Mouse (Mus musculus): Measurements from ENCODE around the gene Rdh16. TPM values are rescaled to one million over a fixed set of nuclear protein-coding genes. Genes with fewer than 3 reads are reported as not detected.

Rdh16 gene
- polyA plus RNA-seq, 2 experiments = not detected

DNA sequence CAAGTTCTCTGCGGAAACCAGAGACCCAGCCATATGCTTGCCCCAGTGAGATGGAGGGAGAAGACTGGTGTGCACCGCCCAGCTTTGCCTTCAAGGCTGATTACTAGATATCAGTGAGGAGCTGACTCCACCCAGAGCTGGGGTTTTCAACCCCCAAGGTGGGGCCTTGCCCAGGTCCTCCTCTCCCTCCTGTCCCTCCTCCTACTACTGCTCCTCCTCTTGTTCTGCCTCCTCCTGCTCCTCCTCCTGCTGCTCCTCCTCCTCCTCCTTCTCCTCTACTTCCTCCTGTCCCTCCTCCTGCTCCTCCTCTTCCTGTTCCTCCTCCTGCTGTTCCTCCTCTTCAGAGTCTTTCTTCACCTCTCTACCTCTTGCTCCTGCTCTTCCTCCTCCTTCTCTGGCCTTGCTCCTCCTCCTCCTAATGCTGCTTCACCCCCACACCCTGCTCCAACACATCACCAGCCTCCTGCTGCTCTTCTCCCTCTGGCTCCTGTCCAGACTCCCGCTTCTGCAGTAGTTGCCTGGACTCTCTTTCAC, 78.3 kb downstream of the Rdh16 start:
- no peak for DNase-seq (ENCODE audit: low read depth in 3 of 3, low spot score in 3 of 3)
- Histone ChIP-seq H3K27me3 (ENCODE audit: control insufficient read depth, insufficient read depth, low read length) (no peaks in the 10 kb centered on the region), H3K27ac (no peak overlapping the region), H3K9ac (replicated peaks) (no peak overlapping the region), H3K4me3 (ENCODE audit: insufficient read depth in 1 of 2, low read depth in 2 of 2, low read length in 2 of 2) (no peak overlapping the region), H3K4me2 (ENCODE audit: low read depth) (no peak overlapping the region), H3K4me1 (replicated peaks; ENCODE audit: control insufficient read depth in 2 of 2, insufficient read depth in 2 of 2, low read length in 1 of 2) (peaks cover 8 to 18% of the 10 kb centered on the region in 2 experiments), H3K9me3 (ENCODE audit: control insufficient read depth, low read length) (no peaks in the 10 kb centered on the region), H3K36me3 (replicated peaks; ENCODE audit: control insufficient read depth, insufficient read depth, low read depth) (no peaks in the 10 kb centered on the region)
- WGBS (ENCODE audit: insufficient replicate concordance) = 37% methylated on average over 3 of the region's 3 CpGs
- TF ChIP-seq CTCF (IDR thresholded peaks at IDR 0.05; ENCODE audit: low read depth) (no peak), EP300 (IDR thresholded peaks at IDR 0.05; ENCODE audit: low read depth) (no peak)
- peak; percentile 61 for ATAC-seq (ENCODE audit: insufficient read depth)

DNA sequence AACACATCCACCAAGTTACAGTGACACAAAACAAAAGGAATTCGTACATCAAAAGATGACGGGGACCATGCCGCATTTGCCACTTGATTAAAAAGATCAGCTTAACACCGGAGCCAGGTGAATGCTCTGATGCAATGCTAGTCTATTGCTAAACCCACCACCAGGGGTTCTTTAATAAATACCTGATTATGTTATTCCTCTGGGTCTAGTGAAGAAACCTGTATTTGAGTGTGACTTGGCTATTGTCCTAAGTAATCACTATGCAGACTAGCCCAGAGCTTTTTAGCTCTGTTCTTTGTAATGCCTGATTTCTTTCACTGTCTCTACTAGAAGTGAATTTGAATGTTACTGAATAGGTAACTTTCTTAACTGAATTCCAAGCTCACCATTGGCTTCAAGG, 80.1 kb downstream of the Rdh16 start:
- H3K4me3 ChIP-seq (ENCODE audit: insufficient read depth in 1 of 2, low read depth in 2 of 2, low read length in 2 of 2) = no peak overlapping the region
- H3K36me3 ChIP-seq (replicated peaks; ENCODE audit: control insufficient read depth, insufficient read depth, low read depth) = no peaks in the 10 kb centered on the region
- no peak overlapping the region for H3K9ac ChIP-seq (replicated peaks)
- TF ChIP-seq EP300 (IDR thresholded peaks at IDR 0.05; ENCODE audit: low read depth) = no peak
- no peak for TF ChIP-seq CTCF (IDR thresholded peaks at IDR 0.05; ENCODE audit: low read depth)
- ATAC-seq (ENCODE audit: insufficient read depth) = no peak
- DNase-seq (ENCODE audit: low read depth in 3 of 3, low spot score in 3 of 3) = no peak
- WGBS (ENCODE audit: insufficient replicate concordance) = 82% methylated on average over 4 of the region's 4 CpGs
- peaks cover 8 to 18% of the 10 kb centered on the region in 2 experiments for H3K4me1 ChIP-seq (replicated peaks; ENCODE audit: control insufficient read depth in 2 of 2, insufficient read depth in 2 of 2, low read length in 1 of 2)
- H3K9me3 ChIP-seq (ENCODE audit: control insufficient read depth, low read length) = no peaks in the 10 kb centered on the region
- H3K4me2 ChIP-seq (ENCODE audit: low read depth) = no peak overlapping the region
- no peak overlapping the region for H3K27ac ChIP-seq
- H3K27me3 ChIP-seq (ENCODE audit: control insufficient read depth, insufficient read depth, low read length) = no peaks in the 10 kb centered on the region

DNA sequence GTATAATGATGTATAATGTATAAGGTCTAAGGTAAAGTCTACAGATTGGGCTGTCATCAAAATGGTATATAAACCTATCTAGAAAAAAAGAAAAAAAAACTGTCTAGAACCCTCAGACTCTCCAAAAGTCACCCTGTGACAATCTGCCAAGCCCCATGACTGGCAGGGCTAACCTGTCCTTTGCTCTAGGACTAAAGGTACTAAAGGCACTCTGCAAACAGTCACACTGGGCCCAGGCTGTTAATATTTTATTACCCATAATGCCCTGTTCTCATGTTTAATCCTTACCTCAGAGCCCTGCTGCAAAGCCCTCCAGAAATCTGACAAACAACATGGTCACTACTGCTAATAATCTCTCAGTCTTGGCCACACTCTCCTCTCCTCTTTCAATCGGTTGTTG, 85.6 kb downstream of the Rdh16 start:
- DNase-seq (ENCODE audit: low read depth in 3 of 3, low spot score in 3 of 3) (no peak), ATAC-seq (ENCODE audit: insufficient read depth) (no peak)
- TF ChIP-seq EP300 (IDR thresholded peaks at IDR 0.05; ENCODE audit: low read depth) (no peak), CTCF (IDR thresholded peaks at IDR 0.05; ENCODE audit: low read depth) (no peak)
- no peak overlapping the region for H3K27ac ChIP-seq
- no peak overlapping the region for H3K4me3 ChIP-seq (ENCODE audit: insufficient read depth in 1 of 2, low read depth in 2 of 2, low read length in 2 of 2)
- H3K9me3 ChIP-seq (ENCODE audit: control insufficient read depth, low read length) = no peaks in the 10 kb centered on the region
- no peak overlapping the region for H3K4me2 ChIP-seq (ENCODE audit: low read depth)
- 37% methylated on average over 1 of the region's 1 CpGs for WGBS (ENCODE audit: insufficient replicate concordance)
- no peaks in the 10 kb centered on the region for H3K36me3 ChIP-seq (replicated peaks; ENCODE audit: control insufficient read depth, insufficient read depth, low read depth)
- H3K4me1 ChIP-seq (replicated peaks; ENCODE audit: control insufficient read depth in 2 of 2, insufficient read depth in 2 of 2, low read length in 1 of 2) = 0 out of 4 replicates have a peak, but pooled peaks cover 0 to 3% of the 10 kb centered on the region in 2 experiments
- no peak overlapping the region for H3K9ac ChIP-seq (replicated peaks)
- no peaks in the 10 kb centered on the region for H3K27me3 ChIP-seq (ENCODE audit: control insufficient read depth, insufficient read depth, low read length)

DNA sequence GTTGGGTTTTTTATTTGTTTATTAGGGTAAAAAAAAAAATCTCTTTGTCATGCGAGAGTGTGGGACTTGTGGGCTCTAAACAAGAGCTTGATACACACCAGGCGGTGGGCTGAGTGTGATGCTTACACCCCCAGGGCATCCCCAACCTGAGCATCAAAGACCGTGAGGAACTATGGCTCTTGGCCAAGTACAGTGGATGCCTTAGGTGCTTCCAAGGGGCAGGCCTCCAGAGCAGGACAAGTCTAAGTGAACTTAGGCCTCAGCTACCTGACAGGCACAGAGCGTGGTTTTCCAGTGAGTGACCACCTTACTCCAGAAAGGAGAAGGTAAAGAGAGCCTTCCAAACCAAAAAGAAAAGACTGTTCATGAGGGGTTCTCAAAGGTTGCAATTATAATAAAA, 86.0 kb downstream of the Rdh16 start:
- Histone ChIP-seq H3K27me3 (ENCODE audit: control insufficient read depth, insufficient read depth, low read length) (no peaks in the 10 kb centered on the region), H3K9ac (replicated peaks) (no peak overlapping the region), H3K27ac (no peak overlapping the region), H3K4me3 (ENCODE audit: insufficient read depth in 1 of 2, low read depth in 2 of 2, low read length in 2 of 2) (no peak overlapping the region), H3K4me1 (replicated peaks; ENCODE audit: control insufficient read depth in 2 of 2, insufficient read depth in 2 of 2, low read length in 1 of 2) (0 out of 4 replicates have a peak, but pooled peaks cover 0 to 3% of the 10 kb centered on the region in 2 experiments), H3K9me3 (ENCODE audit: control insufficient read depth, low read length) (no peaks in the 10 kb centered on the region), H3K4me2 (ENCODE audit: low read depth) (no peak overlapping the region), H3K36me3 (replicated peaks; ENCODE audit: control insufficient read depth, insufficient read depth, low read depth) (no peaks in the 10 kb centered on the region)
- DNase-seq (ENCODE audit: low read depth in 3 of 3, low spot score in 3 of 3) = no peak
- no peak for ATAC-seq (ENCODE audit: insufficient read depth)
- WGBS (ENCODE audit: insufficient replicate concordance) = 56% methylated on average over 4 of the region's 4 CpGs
- no peak for TF ChIP-seq EP300 (IDR thresholded peaks at IDR 0.05; ENCODE audit: low read depth)
- TF ChIP-seq CTCF (IDR thresholded peaks at IDR 0.05; ENCODE audit: low read depth) = no peak

DNA sequence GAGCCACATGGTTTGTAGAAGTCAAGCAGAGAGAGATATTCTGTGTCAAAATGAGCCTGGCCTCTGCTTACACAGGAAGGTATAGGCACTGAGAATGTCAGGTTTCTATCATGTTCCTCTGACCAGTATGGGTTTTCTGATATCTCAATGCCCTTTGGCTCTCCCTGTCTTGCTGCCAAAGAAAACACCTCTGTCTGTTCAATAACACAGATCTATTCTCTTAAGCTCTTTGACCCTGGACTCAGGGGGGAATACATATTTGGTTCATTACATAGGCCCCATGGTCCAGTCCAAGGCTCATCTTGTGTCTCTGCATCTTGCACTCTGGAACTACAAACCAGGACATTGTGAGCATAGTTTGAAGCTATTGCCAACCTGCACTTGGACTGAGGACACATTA, 87.7 kb downstream of the Rdh16 start, which contains the start of gene Rdh7:
Gene Rdh7 (minus strand): TSS at position 213 of the 400 bp plus-strand sequence.
- Histone ChIP-seq H3K4me2 (ENCODE audit: low read depth) (no peak within 1 kb of the TSS), H3K4me1 (replicated peaks; ENCODE audit: control insufficient read depth in 2 of 2, insufficient read depth in 2 of 2, low read length in 1 of 2) (0 out of 4 replicates have a peak, but pooled peaks cover 0 to 3% of the 10 kb centered on the region in 2 experiments), H3K27ac (no peak within 1 kb of the TSS), H3K9me3 (ENCODE audit: control insufficient read depth, low read length) (no peaks in the 10 kb centered on the region), H3K36me3 (replicated peaks; ENCODE audit: control insufficient read depth, insufficient read depth, low read depth) (no peaks in the 10 kb centered on the region), H3K27me3 (ENCODE audit: control insufficient read depth, insufficient read depth, low read length) (no peaks in the 10 kb centered on the region), H3K9ac (replicated peaks) (no peak within 1 kb of the TSS), H3K4me3 (ENCODE audit: insufficient read depth in 1 of 2, low read depth in 2 of 2, low read length in 2 of 2) (no peak within 1 kb of the TSS)
- DNase-seq (ENCODE audit: low read depth in 3 of 3, low spot score in 3 of 3) (no peak), ATAC-seq (ENCODE audit: insufficient read depth) (no peak)
- no peak for TF ChIP-seq EP300 (IDR thresholded peaks at IDR 0.05; ENCODE audit: low read depth)
- no peak for TF ChIP-seq CTCF (IDR thresholded peaks at IDR 0.05; ENCODE audit: low read depth)

All from liver, embryonic 14.5 days (tissue).